Mouse (Mus musculus) left cerebral cortex, postnatal 25 days (tissue): Measurements from ENCODE around the gene Cpne4. TPM values are rescaled to one million over a fixed set of nuclear protein-coding genes. Genes with fewer than 3 reads are reported as not detected.
A peak's percentile ranks its signal among the peaks of the same experiment; 100 is the strongest.

Source experiments
- DNase-seq, 2 experiments: peaks; one replicate each; pipeline ENCODE4 v3.0.0; 2022; ENCODE audit warnings: low spot score in 2 of 2, mixed read lengths in 1 of 2
- intact Hi-C: fragments of 180-260 bp; cut with DNase I; formaldehyde crosslinking; loops from one replicate; pipeline ENCODE4 v1.15.1; 2025
- total RNA-seq, 2 experiments: library from RNA; stranded (reverse); gene quantifications; 2 replicates each; pipeline ENCODE4 v1.2.3; 2021

Cpne4 gene
- total RNA-seq, 2 experiments from 2014 or later: 70.1 to 74.2 TPM

- intact Hi-C loops: no loop called here
- DNase-seq: no peak
Measured at GRCm38 (mm10) chr9:104659758-104660157, 112.7 kb downstream of the Cpne4 start.

GRCm38 (mm10) chr9:104676665-104677064 is 129.6 kb downstream of the Cpne4 start:
- intact Hi-C loops: no loop called here
- no peak for DNase-seq

- no peak for DNase-seq
- intact Hi-C loops: no loop called here
Measured at GRCm38 (mm10) chr9:104678571-104678970, 131.5 kb downstream of the Cpne4 start.

- no peak for DNase-seq
- intact Hi-C loops: no loop called here
Measured at GRCm38 (mm10) chr9:104687051-104687450, 140.0 kb downstream of the Cpne4 start.

- DNase-seq: no peak
- intact Hi-C loops: no loop called here
Measured at GRCm38 (mm10) chr9:104693145-104693544, 146.1 kb downstream of the Cpne4 start.

- peak in 1 of 2 experiments; percentile 14 for DNase-seq
- intact Hi-C loops: no loop called here
Measured at GRCm38 (mm10) chr9:104710831-104711230, 163.7 kb downstream of the Cpne4 start.

- intact Hi-C loops: no loop called here
- DNase-seq: peak in 1 of 2 experiments; percentile 26
Measured at GRCm38 (mm10) chr9:104725311-104725710, 178.2 kb downstream of the Cpne4 start.

GRCm38 (mm10) chr9:104742661-104743380 is 195.7 kb downstream of the Cpne4 start:
- intact Hi-C loops: no loop called here
- peak; percentile 27 to 75 for DNase-seq

GRCm38 (mm10) chr9:104755519-104755918 is 208.4 kb downstream of the Cpne4 start:
- intact Hi-C loops: no loop called here
- no peak for DNase-seq

- DNase-seq: peak in 1 of 2 experiments; percentile 34
- intact Hi-C loops: no loop called here
Measured at GRCm38 (mm10) chr9:104760031-104760430, 212.9 kb downstream of the Cpne4 start.

- intact Hi-C loops: no loop called here
- peak; percentile 12 to 37 for DNase-seq
Measured at GRCm38 (mm10) chr9:104776198-104776815, 229.2 kb downstream of the Cpne4 start.

GRCm38 (mm10) chr9:104777135-104777534 is 230.0 kb downstream of the Cpne4 start:
- DNase-seq: peak; percentile 15 to 45
- intact Hi-C loops: no loop called here

- peak; percentile 18 to 50 for DNase-seq
- intact Hi-C loops: no loop called here
Measured at GRCm38 (mm10) chr9:104777780-104778179, 230.7 kb downstream of the Cpne4 start.

GRCm38 (mm10) chr9:104796601-104797000 is 249.5 kb downstream of the Cpne4 start:
- intact Hi-C loops: no loop called here
- DNase-seq: peak in 1 of 2 experiments; percentile 28

- no peak for DNase-seq
Measured at GRCm38 (mm10) chr9:104804776-104805175, 257.7 kb downstream of the Cpne4 start.

GRCm38 (mm10) chr9:104814681-104815080 is 267.6 kb downstream of the Cpne4 start:
- no peak for DNase-seq

More at GRCm38 (mm10) chr9:104804776-104805175, 257.7 kb downstream of the Cpne4 start:
- intact Hi-C loops: no loop called here

GRCm38 (mm10) chr9:104828646-104829045 is 281.6 kb downstream of the Cpne4 start:
- no peak for DNase-seq
- intact Hi-C loops: no loop called here

More at GRCm38 (mm10) chr9:104814681-104815080, 267.6 kb downstream of the Cpne4 start:
- intact Hi-C loops: no loop called here

- DNase-seq: no peak
- intact Hi-C loops: no loop called here
Measured at GRCm38 (mm10) chr9:104832934-104833539, 286.0 kb downstream of the Cpne4 start.

GRCm38 (mm10) chr9:104837931-104838330 is 290.8 kb downstream of the Cpne4 start:
- intact Hi-C loops: no loop called here

GRCm38 (mm10) chr9:104841278-104841677 is 294.2 kb downstream of the Cpne4 start:
- intact Hi-C loops: no loop called here
- DNase-seq: peak; percentile 31 to 87

More at GRCm38 (mm10) chr9:104837931-104838330, 290.8 kb downstream of the Cpne4 start:
- DNase-seq: no peak
